Mouse (Mus musculus): ENCODE results near the gene Xxylt1.

- TF ChIP-seq POLR2A (IDR thresholded peaks at IDR 0.05; ENCODE audit: low read depth, low read length) = no peak
- TF ChIP-seq CTCF (IDR thresholded peaks at IDR 0.05; ENCODE audit: borderline replicate concordance, insufficient read depth, low read length) = no peak
These were observed 70.8 kb downstream of the Xxylt1 start for GRCm38 (mm10) chr16:31010443-31010842.

Measured in embryonic fibroblast, embryonic 13.5 days (primary cell).